Mouse (Mus musculus) liver, embryonic 14.5 days (tissue): ENCODE data around the gene Slc9a6.

Experiments
- CTCF ChIP-seq: IDR thresholded peaks from 2 replicates; pipeline ENCODE4 v1.5.1; 2016; ENCODE audit warnings: antibody characterized with exemption, low read depth, control low read depth
- EP300 ChIP-seq: IDR thresholded peaks from 2 replicates; pipeline ENCODE4 v1.6.1; 2016; ENCODE audit warnings: antibody characterized with exemption, low read depth

GRCm38 (mm10) chrX:56572465-56572864 lies 37.1 kb upstream of the Slc9a6 start:
- TF ChIP-seq CTCF (peak; percentile 65), EP300 (no peak)
